Mouse (Mus musculus): Measurements from ENCODE around the gene Prox1. TPM values are rescaled to one million over a fixed set of nuclear protein-coding genes. Genes with fewer than 3 reads are reported as not detected.

The Prox1 gene
- polyA plus RNA-seq, 1 experiment from 2014 or later: 0.46 TPM

DNA sequence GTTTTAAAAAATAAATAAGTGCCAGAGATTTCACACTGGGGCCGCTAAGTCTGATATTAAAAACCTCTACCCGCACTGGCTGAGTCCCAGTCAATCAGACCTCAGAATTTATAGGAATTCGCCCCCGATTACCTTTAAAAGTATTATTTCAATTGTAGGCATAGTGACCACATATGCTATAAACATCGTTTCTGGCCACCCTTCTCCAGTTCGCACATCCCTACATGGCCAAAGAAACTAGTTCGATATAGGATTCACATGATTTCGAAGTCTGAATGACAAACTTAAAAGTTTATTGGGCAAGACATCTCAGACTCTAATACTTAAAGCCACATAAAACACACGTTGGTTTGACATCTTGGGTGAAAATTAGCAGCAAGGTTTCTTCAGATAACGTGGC lies 827 bp upstream of the Prox1 start:
- Histone ChIP-seq H3K4me1 (peaks cover 68% of the 10 kb centered on the region), H3K4me3 (0 out of 2 replicates have a peak overlapping the region, but pooled peaks have one; percentile 64), H3K27ac (no peak overlapping the region), H3K36me3 (no peaks in the 10 kb centered on the region), H3K9me3 (replicated peaks) (no peaks in the 10 kb centered on the region), H3K27me3 (ENCODE audit: low read depth, poor library complexity, severe bottlenecking) (peaks cover 97% of the 10 kb centered on the region)
- peak; percentile 28 for DNase-seq (ENCODE audit: low spot score)
- WGBS: 3% methylated on average over 10 of the region's 10 CpGs

DNA sequence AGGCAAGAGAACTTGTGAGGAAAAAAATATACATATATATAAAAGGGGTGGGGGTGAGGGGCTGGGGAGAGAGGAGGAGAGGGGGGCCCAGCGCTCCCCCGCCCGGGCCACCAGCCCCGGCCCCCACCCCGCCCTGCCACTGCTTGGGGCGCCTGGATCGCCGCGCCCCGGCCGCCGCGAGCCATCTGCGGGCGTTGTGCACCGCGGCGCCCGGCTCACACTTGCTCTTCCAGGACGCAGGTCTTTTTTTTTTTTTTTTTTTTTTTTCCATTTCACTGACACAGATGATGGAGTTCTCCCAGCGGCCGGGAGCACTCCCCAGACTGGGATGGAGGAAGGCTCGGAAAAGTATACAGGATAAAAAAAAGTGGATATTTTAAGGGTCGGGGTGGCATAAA lies 304 bp upstream of the Prox1 start:
- Histone ChIP-seq H3K27me3 (ENCODE audit: low read depth, poor library complexity, severe bottlenecking) (peaks cover 97% of the 10 kb centered on the region), H3K4me1 (peaks cover 68% of the 10 kb centered on the region), H3K27ac (no peak overlapping the region; the same call in 1 of the 2 replicates), H3K36me3 (no peaks in the 10 kb centered on the region), H3K9me3 (replicated peaks) (no peaks in the 10 kb centered on the region), H3K4me3 (peak overlapping the region; percentile 64)
- WGBS: 0% methylated on average over 24 of the region's 24 CpGs
- DNase-seq (ENCODE audit: low spot score): no peak

DNA sequence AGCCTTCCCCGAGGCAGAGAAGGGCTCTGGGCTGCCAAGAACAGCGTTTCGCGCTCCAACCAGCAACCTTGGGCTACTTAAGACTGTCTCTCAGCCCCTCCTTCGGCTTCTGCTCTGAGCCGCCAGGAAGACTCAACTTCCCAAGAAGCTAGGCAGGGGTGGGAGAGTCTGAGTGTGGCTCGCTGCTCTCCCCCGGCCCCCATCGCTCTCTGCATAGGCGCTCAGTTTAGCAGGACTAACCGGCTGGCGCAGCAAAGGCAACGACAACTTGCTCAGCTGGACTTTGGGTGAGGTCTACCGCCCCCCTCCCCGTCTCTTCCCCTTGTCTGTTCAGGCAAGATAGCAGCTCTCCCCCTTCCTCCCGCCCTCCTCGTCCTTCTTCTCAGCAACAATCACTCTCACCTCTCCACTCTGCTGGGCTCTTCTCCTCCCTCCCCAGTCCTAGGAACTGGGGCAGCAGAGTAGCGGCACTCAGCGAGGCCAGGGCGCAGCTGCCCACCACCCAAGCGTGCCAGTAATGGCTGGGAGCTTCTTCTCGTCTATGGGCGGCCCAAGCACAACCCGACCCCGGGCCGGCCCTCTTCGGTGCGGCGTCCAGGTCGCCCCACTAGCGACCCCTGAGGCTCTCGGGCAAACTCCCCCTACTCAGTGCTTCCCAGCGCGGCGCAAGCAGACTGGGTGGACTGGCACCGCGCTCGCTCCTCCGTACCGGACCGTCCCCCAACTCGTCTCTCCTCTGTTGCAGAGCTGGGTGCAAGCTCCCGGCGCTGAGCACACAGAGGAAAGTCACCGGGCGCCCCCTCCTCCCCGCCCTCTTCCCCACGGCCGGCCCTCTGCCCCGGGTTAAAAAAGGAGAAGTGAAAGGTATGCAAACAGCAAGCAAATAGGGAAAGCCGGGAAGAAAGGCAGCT lies 1.5 kb downstream of the Prox1 start:
- H3K27me3 ChIP-seq (ENCODE audit: low read depth, poor library complexity, severe bottlenecking): peaks cover 93% of the 10 kb centered on the region
- WGBS: under 1% methylated on average over 51 of the region's 51 CpGs
- H3K36me3 ChIP-seq: no peaks in the 10 kb centered on the region
- peak overlapping the region; percentile 64 for H3K4me3 ChIP-seq
- peak overlapping the region; percentile 57 for H3K27ac ChIP-seq
- H3K4me1 ChIP-seq: peaks cover 52% of the 10 kb centered on the region
- no peaks in the 10 kb centered on the region for H3K9me3 ChIP-seq (replicated peaks)
- DNase-seq (ENCODE audit: low spot score): peak; percentile 66

DNA sequence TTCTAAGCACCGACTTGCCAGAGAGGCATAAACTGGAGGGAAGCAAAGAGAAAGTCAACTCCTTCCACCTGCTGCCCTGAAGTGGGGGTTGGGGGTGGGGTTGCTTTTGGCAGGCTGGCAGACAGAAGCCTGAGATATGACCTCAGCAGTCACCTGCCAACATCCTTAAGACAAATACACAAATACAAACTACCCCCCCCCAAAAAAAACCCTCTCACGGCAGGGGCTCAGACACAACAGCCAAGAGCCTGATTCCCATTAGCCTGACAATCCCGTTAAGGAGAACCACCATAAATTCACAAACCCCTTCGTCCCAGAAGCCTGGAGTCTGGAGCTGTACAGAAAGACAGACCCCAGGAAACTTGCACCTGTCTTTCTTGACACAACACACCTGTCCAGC lies 2.4 kb downstream of the Prox1 start:
- DNase-seq (ENCODE audit: low spot score): no peak
- 2% methylated on average over 4 of the region's 4 CpGs for WGBS
- H3K27me3 ChIP-seq (ENCODE audit: low read depth, poor library complexity, severe bottlenecking): peaks cover 86% of the 10 kb centered on the region
- H3K36me3 ChIP-seq: no peaks in the 10 kb centered on the region
- H3K9me3 ChIP-seq (replicated peaks): no peaks in the 10 kb centered on the region
- H3K4me3 ChIP-seq: peak overlapping the region; percentile 64; the same call in 1 of the 2 replicates
- H3K27ac ChIP-seq: no peak overlapping the region
- peaks cover 45% of the 10 kb centered on the region for H3K4me1 ChIP-seq

DNA sequence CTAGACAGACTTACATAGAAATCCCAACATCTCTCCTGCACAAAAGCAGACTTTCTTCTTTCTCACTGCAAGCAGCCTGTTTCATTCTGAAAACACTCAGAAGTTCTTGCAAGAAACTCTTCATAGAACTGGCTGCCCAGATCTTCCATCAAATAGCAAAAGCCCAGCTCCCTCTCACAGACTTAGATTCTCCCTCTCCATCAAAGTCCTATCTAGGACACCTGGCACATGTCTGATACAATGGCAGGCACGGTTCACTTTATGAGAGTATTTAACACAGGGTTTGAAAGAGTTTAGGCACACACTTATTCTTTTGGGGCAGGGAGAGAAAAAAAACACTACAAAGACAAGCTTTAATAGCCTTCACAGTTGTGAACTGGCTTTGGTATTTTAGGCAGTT lies 2.9 kb downstream of the Prox1 start:
- H3K36me3 ChIP-seq: no peaks in the 10 kb centered on the region
- H3K4me3 ChIP-seq: no peak overlapping the region
- H3K27me3 ChIP-seq (ENCODE audit: low read depth, poor library complexity, severe bottlenecking): peaks cover 81% of the 10 kb centered on the region
- DNase-seq (ENCODE audit: low spot score): no peak
- peaks cover 40% of the 10 kb centered on the region for H3K4me1 ChIP-seq
- WGBS: 19% methylated on average over 1 of the region's 1 CpGs
- H3K27ac ChIP-seq: no peak overlapping the region
- no peaks in the 10 kb centered on the region for H3K9me3 ChIP-seq (replicated peaks)

DNA sequence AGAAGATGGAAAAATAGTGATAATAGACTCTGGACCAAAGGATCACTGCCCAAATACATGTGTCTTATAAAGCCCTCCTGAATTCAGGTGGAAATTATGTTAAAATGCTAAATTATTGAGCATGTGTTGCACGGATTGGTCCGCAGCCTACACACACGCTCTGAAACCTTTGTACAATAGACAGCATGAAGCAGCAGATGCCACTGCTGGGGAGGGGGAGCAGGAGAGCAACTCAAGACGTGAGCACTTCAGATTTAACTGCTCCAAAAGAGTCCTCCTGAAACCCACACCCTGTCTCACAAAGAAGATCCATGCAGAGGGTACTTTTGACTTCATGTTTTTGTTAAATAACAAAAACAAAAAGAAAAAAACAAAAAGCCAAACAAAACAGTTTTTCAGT lies 5.0 kb downstream of the Prox1 start:
- Histone ChIP-seq H3K36me3 (no peaks in the 10 kb centered on the region), H3K4me3 (no peak overlapping the region), H3K9me3 (replicated peaks) (no peaks in the 10 kb centered on the region), H3K4me1 (peaks cover 29% of the 10 kb centered on the region), H3K27me3 (ENCODE audit: low read depth, poor library complexity, severe bottlenecking) (peaks cover 76% of the 10 kb centered on the region), H3K27ac (no peak overlapping the region)
- WGBS: 57% methylated on average over 4 of the region's 4 CpGs
- no peak for DNase-seq (ENCODE audit: low spot score)

DNA sequence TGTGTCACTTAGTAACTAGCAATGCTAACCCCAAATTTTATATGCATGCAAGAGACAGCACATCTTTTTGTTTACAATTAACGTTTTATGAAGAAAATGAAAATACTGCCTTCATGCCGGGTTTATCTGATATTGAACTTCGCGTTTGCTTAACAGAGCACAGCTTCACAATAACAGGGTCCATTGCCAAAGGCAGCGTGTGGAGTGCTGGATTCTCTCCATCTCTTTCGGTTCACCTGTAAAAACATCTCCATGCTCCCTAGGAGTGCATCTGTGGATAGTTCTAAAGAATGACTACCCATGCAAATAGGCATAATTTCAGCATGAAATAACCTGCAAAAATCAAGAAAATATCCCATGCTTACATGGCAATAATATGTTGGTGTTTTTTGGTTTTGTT lies 7.0 kb downstream of the Prox1 start:
- DNase-seq (ENCODE audit: low spot score): no peak
- Histone ChIP-seq H3K4me3 (no peak overlapping the region), H3K36me3 (no peaks in the 10 kb centered on the region), H3K4me1 (peaks cover 9% of the 10 kb centered on the region), H3K27ac (no peak overlapping the region), H3K27me3 (ENCODE audit: low read depth, poor library complexity, severe bottlenecking) (peaks cover 67% of the 10 kb centered on the region), H3K9me3 (replicated peaks) (no peaks in the 10 kb centered on the region)
- 88% methylated on average over 6 of the region's 6 CpGs for whole genome bisulfite sequencing

DNA sequence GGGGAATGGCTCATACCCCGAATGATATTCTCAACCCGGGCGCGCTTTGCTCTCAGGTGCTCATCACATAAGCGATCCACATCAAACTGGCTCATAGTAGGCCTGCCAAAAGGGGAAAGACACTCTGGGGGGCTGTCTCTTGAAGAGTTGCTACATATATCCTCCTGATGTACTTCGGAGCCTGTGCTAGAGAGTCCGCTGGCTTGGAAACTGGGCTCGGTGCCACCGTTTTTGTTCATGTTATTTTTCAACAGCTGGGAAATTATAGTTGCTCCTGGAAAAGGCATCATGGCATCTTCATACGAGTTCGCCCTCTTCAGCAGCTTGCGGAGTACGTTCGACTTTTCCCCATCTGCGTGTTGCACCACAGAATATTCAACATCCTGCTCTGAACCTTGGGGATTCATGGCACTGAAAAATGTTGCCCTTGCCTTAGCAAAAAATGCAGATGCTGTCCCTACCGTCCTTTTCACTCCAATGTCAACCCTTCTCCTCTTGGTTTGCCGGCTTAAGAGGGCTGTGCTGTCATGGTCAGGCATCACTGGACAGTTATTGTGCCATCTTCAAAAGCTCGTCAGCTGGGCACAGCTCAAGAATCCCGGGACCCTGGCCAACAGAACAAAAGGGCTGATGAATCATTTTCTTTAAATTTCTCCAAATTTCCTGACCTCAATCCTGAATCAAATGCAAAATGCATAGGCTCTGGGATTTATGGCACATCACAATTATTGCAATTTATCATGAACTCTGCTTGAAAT lies 8.6 kb downstream of the Prox1 start:
- Histone ChIP-seq H3K4me1 (no peaks in the 10 kb centered on the region), H3K9me3 (replicated peaks) (no peaks in the 10 kb centered on the region), H3K4me3 (no peak overlapping the region), H3K27me3 (ENCODE audit: low read depth, poor library complexity, severe bottlenecking) (peaks cover 66% of the 10 kb centered on the region), H3K36me3 (no peaks in the 10 kb centered on the region), H3K27ac (no peak overlapping the region)
- 93% methylated on average over 19 of the region's 19 CpGs for WGBS
- no peak for DNase-seq (ENCODE audit: low spot score)

DNA sequence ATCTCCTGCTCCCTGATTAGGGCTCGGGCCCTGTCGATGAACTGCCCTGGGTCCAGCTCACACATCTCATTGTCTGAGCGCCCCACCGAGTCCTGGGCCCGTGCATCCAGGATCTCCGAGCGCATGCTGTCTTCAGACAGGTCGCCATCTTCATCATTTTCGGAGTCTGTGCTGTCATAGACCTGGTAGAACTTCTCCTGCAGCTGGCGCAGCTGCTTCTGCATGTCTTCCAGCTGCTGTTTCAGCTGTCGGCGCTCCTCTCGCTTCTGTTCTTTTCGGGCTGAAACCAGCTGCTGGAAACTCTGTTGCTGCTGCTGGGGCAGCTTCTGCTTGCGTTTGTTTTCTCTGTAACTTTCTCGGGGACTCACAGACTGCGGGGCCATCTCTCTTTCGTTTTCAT lies 9.2 kb downstream of the Prox1 start:
- Histone ChIP-seq H3K36me3 (no peaks in the 10 kb centered on the region), H3K9me3 (replicated peaks) (no peaks in the 10 kb centered on the region), H3K4me1 (peaks cover under 1% of the 10 kb centered on the region; the same call in 1 of the 2 replicates), H3K27me3 (ENCODE audit: low read depth, poor library complexity, severe bottlenecking) (peaks cover 62% of the 10 kb centered on the region), H3K4me3 (no peak overlapping the region), H3K27ac (no peak overlapping the region)
- 88% methylated on average over 18 of the region's 18 CpGs for WGBS
- no peak for DNase-seq (ENCODE audit: low spot score)

DNA sequence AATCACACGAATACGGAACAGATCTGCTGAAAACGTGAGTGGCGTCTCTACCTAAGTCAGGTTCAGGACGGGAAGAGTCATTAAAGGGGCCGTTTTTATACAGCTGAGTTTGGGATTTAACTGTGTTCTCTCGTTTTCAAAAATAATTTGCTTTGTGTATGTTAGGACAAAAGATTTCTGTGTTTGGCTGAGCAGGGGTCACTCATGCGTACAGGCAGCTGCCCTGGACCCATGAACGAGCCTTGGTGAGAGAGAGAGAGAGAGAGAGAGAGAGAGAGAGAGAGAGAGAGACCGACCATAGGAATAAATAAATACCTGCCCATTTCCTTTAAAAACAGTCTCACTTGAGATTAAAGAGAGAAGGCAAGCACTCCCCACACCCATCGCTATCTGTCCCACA lies 11.1 kb downstream of the Prox1 start:
- Histone ChIP-seq H3K36me3 (no peaks in the 10 kb centered on the region), H3K4me3 (no peak overlapping the region), H3K27me3 (ENCODE audit: low read depth, poor library complexity, severe bottlenecking) (peaks cover 48% of the 10 kb centered on the region), H3K27ac (no peak overlapping the region), H3K4me1 (peaks cover 11% of the 10 kb centered on the region), H3K9me3 (replicated peaks) (no peaks in the 10 kb centered on the region)
- 83% methylated on average over 11 of the region's 11 CpGs for WGBS
- no peak for DNase-seq (ENCODE audit: low spot score)

DNA sequence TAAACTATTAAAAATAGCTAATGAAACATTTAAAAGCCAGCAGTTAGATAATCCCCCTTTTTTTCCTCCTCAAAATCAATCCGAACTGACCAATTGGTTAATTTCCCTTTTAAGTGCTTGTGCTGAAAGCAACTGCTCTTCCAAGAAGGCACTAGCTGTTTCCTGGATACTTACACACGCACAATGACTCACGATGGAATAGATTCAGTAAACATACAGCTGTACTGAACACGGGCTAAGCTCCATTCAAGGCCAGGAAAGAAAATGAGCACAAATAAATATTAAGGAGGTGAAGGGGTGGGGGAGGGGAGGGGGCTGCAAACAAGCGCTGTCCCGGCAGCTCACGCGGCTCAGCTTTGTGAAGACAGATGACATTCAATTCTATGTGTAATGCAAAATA lies 14.8 kb downstream of the Prox1 start:
- no peak for DNase-seq (ENCODE audit: low spot score)
- Histone ChIP-seq H3K27ac (no peak overlapping the region), H3K4me3 (no peak overlapping the region), H3K36me3 (no peaks in the 10 kb centered on the region), H3K4me1 (peaks cover 20% of the 10 kb centered on the region), H3K9me3 (replicated peaks) (no peaks in the 10 kb centered on the region), H3K27me3 (ENCODE audit: low read depth, poor library complexity, severe bottlenecking) (peaks cover 37% of the 10 kb centered on the region)
- WGBS: 33% methylated on average over 8 of the region's 8 CpGs

DNA sequence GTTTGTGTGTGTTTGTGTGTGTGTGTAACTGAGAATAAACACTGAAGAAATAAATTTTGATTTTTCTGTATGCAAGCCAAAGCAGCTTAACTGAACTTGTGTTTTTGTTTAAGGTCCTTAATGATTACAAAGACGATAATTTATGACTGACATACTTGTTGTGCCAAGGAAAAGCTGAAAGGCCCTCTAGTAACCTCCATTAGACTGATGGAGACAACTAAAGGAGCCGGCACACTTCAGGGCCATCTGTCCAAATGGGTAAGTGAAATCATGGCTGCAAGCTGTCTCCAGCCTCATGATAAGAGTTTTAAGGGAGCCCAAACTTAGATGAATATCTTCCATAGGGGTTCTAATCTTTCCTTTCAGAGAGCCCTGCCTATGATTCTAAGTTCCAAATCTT lies 15.5 kb downstream of the Prox1 start:
- Histone ChIP-seq H3K36me3 (no peaks in the 10 kb centered on the region), H3K27me3 (ENCODE audit: low read depth, poor library complexity, severe bottlenecking) (peaks cover 33% of the 10 kb centered on the region; the same call in 1 of the 2 replicates), H3K4me3 (no peak overlapping the region), H3K9me3 (replicated peaks) (no peaks in the 10 kb centered on the region), H3K4me1 (peaks cover 20% of the 10 kb centered on the region), H3K27ac (no peak overlapping the region)
- WGBS: 28% methylated on average over 2 of the region's 2 CpGs
- DNase-seq (ENCODE audit: low spot score): no peak

DNA sequence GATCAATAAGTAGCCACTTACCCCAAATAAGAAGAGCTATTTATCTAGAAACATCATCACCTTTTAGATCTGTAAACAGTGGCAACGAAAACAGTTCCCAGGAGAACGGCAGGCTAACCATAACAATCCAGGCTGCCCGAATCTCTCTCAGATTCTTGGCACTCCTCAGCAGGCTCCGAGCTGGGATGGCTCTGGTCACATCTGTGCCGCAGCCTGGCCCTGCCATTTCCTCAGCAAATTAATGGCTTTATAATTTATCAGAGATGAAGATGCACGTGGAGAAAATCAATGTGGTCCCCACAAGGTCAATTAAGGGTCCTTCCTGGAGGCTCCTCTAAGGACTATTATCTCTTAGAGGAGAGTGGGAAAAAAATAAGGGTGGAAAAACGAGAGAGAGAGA lies 16.2 kb downstream of the Prox1 start:
- Histone ChIP-seq H3K27me3 (ENCODE audit: low read depth, poor library complexity, severe bottlenecking) (peaks cover 38% of the 10 kb centered on the region), H3K36me3 (no peaks in the 10 kb centered on the region)
- DNase-seq (ENCODE audit: low spot score): no peak

More for the DNA sequence above, 16.2 kb downstream of the Prox1 start:
- Histone ChIP-seq H3K4me3 (no peak overlapping the region), H3K4me1 (peaks cover 26% of the 10 kb centered on the region), H3K9me3 (replicated peaks) (no peaks in the 10 kb centered on the region), H3K27ac (no peak overlapping the region)
- 20% methylated on average over 7 of the region's 7 CpGs for WGBS

Measured in limb, embryonic 10.5 days (tissue).